Mouse (Mus musculus) retina, postnatal 7 days (tissue): ENCODE data around the gene St14.
"Not testable (repeated sequence)": the region's sequence is repeated elsewhere in the genome, so short reads cannot be mapped to it uniquely, and the experiment has no call there.

Experiments used
- DNase-seq: peaks from one replicate; pipeline ENCODE4 v3.0.0-alpha.2; 2012; ENCODE audit warnings: low read depth, low spot score

Gene St14

DNA sequence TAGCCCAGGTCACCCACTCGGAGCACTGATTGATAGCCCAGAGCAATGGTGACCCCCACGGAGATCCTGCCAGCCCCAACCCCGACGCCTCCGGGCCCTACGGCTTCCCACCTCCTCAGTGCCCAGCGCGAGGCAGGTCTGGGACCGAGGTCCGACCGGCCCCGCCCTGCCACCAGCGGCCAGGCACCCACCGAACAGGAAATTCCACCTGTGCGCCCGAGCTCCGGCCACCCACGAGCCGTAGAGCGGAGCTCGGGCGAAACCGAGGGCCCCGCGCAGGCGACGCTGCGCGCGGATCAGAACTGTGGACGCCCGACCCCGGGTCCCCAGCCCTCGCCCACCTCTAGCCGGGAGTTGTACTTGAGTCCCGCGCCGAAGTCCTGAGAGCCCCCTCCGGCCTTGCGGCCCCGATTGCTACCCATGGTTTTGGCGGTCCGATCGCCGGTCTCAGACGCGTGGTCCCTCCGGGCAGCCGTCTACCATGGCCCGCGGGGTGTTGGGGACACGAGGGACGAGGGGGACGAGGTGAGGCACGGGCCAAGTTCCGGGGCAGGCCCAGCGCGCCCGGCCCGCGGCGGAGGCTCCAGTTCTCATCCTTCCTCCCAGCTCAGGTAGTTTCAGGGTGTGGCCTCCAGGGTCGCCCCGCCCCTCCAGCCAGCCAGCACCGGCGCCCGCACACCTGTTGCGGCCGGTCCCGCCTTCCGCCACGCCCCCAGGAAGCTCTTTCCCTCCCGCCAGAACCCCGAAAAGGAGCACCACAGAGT, at the start of gene St14:
TSS of gene St14 (minus strand) at position 649 of the 764 bp plus-strand sequence.
- DNase-seq: no peak

DNA sequence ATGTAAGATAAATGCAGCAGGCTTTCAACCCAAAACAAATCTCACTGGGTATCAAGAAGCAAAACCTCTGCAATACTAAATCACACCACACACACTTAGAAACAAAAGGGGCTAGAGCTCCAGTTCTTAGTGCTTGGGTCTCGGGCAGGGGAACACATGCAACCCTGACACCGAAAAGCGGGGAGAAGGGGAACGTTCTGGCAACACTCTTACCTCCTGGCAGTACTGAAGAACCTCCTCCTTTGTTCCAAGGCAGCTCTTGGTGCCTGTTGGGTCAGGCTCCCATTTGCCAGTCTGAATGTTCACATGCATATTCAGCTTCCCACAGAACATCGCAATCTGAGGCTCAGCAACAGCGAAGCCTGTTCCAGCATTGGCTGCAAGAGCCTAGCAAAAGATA, 46.0 kb upstream of the St14 start:
- DNase-seq: no peak

DNA sequence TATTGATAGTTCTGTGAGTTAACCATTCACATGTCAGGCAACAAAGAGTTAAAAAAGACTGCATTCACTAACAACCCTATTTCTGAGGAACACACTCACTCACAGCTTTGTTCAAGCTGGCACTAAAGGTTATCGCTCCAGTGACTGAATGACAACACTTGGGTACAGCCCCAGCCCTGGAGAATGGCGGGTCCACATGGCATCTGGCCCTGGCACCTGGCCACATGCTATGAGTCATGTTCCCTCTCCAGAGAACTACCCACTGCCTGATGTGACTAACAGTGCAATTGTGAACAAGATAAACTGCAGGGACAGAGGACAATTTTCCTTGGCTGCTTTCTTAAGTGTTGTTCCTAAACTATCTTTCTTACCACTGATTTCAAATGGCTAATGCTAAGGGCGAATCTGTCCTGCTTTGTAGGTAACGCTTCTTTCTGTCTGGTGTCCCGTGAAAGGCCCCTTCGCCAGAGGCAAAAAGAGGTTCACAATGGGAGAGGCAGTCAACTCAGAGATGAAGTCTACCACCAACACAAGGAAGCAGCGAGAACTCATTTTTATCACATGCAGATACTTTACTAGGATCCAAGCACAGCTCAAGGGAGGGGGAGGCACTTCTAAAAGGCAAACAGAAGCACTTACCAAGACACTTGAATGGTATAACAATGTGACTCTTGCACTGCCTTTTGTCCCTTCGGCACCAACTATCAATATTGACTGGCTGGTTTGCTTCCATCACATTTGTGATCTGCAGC, 44.9 kb upstream of the St14 start:
- DNase-seq: peak; percentile 13

DNA sequence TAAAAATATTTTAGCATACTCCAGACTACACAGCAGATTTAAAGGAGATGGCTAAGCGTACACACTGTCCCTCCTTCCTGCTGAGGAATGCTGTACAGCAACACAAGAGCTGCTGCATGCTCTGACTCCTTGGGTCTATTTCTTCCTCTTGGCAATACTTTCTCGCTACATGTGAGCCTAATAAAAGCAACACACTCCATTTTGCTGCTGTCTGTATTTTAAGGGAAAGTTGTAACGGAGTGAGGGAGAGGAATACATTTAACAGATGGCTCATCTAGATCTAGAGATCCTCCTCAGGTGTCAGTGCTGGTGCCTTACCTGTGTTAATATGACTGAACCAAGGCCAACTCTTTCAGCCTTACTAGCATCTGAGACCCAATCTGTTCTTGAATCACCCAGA, 44.3 kb upstream of the St14 start:
- no peak for DNase-seq

DNA sequence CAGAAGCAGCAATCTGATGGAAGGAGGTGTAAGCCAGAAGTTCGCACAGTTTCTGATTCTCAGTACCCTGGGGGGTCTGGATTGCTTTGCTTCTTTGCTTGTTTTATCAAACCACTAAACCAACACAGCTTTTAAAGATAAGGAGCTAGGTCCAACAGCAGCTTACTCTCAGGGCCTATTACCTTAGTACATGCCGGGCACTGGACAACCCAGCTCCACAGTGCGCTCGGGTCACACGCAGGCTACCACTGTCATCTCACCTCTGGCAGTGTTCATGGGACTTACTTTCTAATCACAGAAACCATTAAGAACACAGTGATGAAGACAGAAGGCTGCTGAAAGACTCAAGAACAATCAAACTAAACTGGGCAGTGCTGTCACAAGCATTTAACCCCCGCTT, 43.7 kb upstream of the St14 start:
- DNase-seq: no peak

DNA sequence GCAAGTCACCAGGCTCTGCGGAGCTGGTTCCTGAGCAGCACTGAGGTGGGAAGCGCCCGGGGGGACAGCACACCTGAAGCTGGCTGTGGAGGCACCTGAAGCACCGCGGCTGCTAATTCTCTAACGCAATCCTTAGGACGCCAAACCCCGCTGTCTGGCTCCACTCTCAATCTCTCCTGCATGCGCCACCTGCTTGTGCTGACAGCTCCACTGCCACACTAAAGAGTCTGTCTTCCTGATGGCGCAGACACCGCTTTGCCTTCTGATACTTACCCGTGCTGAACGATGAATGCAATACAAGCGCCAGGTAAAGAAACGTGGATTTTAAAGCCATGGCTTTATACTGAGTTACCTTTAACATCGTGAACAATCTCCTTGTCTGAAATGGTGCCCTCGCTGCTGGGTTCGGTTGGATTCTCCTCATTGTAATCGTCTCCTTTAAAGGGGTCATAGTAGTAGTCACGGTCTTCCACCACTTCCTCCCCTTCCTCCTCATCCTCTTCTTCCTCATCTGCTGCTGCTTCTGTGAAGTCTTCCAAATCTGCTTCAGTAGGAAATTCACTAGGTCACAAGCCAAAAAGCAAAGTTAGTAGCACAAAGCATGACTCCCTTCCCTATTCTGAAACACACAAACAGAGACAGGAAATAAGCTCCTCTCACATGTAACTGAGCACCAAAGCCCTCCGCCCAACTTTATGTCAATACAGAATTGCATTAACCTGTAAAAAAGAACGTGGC, 36.9 kb upstream of the St14 start:
- DNase-seq: no peak

DNA sequence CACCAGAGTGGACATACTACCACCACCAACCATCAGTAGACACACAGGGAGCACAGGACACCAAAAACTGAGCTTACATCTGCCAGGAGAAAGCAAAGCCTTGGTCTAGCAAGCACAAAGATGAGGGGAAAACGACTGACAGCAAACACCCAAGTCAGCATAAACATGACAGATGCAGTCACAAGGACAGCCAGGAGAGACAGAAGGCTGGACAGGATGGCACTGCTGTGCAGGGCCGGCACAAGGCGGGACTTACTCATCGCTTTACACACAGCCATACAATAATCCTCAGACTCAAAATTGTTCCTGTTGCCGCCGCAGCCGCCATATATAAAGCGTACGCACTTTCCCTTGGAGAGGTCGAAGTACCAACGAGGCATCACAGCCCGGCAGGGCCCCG, 35.7 kb upstream of the St14 start:
- DNase-seq: no peak

DNA sequence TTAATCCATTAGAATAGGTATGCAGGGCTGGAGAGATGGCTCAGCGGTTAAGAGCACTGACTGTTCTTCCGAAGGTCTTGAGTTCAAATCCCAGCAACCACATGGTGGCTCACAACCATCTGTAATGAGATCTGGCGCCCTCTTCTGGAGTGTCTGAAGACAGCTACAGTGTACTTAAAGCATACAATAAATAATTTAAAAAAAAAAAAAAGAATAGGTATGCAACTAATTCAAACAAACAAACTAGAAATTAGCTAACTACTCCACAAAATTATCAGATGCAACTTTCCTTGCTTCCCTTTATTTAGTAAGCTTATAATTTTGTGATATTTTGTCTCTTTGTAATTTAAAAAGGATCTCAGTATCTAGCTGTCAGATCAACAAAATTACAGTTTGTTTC, 33.9 kb upstream of the St14 start:
- not testable (repeated sequence) for DNase-seq

DNA sequence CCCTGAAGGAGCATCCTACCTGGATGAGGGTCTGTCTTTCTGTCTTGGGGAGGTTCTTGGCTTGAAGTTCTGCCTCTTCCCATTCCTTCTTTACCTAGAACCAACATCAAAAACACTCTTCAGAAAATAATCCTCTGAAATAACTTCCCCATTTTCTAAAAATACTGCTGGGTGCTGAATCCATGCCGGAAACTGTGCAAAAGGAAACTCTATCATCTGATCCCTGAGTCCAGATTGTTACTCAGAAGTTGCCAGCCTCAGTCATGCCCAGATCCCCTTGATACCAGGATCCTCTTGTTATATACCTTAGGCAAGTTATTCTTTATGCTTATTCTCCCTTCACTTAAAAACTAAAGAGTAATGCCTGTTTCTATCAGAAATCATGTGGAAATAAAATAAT, 31.7 kb upstream of the St14 start:
- no peak for DNase-seq

DNA sequence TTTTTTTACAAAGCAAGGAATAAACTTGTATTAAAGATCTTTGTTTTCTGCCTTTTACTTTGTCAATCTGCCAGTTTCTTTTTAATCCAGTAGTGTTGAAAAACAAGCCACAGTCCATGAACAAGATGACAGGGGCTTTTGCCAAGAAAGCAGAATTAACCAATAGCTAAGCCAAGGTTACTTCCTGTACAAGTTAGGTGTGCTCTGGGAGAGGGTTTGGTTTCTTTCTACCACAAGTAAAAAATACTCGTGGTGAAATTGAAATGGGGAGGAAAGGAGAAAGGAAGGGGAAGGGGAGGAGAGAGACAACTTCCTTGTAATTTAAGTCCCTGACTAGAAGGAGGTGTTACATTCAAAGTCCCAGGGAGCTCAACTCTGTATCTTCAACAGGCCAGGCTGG, 31.3 kb upstream of the St14 start:
- no peak for DNase-seq

DNA sequence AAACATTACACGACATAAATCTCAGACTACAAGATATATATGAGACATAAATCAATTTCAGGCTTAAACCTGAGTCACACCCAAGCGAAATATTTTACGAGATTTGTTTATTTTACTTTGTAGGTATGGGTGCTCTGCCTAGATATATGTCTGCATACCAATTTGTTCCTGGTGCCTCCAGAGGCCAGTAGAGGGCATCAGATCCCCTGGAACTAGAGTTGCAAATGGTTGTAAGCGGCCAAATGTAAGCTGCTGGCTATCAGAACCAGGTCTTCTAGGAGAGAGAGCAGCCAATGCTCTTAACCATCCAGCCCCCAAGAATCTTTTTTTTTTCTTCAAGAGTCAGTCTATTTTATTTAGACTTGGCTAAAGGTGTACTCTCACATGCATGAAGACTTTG, 28.3 kb upstream of the St14 start:
- peak; percentile 11 for DNase-seq

DNA sequence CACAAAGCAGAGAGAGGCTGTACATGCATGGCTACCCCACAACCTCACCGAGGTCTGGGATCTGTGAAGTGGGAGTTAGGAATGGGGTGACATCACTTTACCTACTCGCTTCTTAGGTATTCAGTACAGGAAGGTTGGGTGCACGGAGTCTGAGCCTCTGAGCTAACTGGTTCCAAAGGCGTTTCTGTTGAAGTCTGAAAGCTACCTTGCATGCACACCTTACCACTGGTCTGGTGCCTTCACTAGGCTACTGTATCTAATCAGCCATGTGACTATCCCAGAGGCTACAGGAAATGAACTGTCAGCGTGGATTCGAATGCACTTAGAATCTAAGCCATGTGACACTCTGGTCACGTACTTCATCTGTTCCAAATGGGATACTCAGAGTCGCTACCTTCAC, 24.9 kb upstream of the St14 start:
- no peak for DNase-seq

DNA sequence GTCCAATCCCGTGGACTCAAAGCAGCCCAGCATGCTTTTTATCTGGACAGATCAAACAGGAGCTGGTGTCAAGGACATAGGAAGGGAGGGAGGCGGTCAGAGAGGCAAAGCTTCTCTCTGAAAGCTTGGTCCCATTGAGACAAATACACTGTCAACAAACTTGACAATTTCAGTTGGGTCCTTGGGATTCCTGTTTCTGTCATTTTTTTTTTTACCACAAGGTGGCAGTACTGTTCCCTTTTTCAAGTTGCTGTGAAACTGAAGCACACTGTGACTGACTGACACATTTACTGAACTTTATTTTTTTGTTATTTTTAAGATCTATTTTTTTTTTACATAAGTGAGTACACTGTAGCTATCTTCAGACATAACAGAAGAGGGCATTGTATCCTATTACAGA, 19.4 kb upstream of the St14 start:
- DNase-seq: peak; percentile 43

DNA sequence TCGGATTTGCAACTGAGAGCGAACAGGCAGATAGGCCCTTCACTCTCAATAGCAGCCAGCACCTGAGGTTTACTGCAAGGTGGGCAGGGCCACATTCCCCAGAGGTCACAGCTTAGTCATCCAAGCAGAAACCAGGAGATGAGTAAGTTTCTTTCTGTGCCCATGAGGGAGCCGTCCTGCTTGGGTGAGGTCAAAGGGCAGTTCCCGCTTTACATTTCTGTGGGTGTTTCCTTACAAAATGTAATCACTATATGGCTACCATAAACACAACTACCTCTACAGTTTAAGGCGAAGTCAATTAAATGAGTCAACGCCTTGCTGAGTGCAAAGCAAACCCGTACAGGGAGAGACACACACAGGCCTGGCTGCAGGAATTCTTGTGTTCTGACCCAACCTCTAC, 16.5 kb upstream of the St14 start:
- no peak for DNase-seq

DNA sequence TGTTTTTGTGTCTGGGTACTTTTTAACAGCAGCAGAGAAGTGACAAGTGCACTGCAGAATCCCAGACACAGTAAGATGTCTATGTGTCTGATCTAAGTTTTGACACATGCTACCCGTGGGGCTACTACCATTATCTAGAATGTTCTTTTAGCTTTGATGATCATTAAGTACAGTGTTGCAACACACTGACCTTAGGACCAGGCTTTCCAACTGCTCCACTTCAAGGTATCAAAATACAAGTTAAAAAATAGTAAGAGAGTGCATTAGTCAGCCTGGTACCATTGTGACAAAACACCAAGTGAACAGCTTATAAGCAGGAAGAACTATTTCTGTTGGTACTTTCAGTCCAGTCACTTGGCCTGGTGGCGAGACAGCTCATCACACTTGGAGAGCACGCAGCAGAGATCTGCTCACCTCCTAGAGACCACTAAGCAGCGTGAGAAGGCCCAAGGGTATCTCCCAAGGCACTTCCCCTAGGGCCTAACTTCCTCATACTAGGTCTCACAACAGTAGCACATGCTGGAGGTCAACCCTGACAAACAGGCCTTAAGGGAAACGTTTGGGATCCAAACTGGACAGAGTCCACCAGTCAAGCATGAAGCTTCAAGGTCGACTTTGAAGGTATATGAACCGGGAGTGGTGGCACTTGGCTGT, 13.7 kb upstream of the St14 start:
- no peak for DNase-seq

DNA sequence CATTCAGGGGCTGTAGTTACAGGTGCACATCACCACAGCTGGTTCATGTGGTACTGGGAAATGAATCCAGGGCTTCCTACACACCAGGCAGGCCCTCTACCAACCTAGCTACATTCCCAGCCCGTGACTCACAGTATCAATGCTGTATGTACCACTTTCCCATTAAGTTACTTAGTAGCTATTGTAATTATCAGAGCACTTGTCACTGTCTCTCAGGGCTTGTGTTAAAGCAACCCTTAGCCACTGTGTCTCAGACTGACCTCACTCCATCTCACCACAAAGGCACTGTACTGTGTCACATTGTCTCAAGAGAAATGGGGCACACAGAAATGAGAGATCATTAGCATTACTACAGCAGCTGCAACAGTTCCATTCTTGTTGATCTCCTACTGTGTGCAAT, 11.3 kb upstream of the St14 start:
- no peak for DNase-seq

DNA sequence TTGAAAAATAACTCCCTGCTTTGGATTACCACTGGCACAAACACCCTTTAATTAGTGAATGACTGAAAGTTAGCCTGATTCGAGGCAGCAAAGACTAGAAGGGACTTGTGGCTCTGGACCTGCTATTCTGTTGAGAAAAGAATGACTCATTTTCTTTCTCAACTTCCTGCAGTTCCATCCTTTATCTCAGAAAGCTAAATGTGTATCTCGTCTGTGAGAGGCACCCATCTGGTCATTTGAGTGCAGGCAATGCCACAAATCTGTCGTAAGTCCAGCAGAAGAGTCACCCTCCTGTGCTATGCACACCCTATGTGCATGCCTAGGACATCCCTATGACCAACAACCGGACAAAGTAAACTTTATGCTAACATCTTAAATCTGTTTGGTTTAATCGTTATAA, 1.5 kb upstream of the St14 start:
- no peak for DNase-seq

DNA sequence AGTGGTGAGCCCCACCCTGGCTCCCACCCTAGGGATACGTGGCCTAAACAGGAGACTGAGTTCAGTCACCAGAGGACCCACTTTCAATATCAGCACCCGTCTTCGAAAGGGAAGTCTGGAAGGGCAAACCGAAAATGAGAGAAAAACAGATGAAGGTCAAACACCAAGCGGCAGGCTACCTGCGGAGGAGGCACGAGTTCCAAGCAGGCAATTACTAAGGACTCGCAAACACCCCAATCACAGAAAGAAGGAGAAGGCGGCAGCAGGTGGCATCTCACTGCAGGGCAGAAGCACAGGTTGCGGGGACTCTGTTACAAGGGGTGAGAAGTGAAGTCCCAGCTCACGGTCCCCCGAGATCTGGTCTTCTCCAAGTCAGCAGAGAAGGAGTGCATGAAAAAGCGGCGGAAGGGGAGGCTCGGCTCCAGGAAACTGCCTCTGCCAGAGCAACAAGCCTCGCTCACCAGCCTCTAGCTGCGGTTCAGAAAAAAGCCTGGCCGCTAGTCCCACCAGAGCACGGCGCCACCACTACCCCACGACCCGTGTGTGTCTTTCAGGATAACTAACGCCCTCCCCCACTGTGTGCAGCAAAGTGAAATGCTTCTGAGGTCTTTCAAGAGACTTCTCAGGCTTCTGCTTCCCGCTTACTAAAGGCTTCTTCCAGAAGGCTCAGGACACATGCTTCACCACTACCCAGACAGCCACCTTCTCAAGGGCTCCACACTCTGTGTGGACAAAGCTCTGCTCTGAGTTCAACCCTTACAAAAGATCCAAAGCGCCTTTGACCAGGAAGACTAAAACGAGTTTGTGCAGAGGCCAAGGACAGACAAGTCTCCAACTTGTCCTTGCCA, 1.1 kb downstream of the St14 start:
- DNase-seq: no peak

DNA sequence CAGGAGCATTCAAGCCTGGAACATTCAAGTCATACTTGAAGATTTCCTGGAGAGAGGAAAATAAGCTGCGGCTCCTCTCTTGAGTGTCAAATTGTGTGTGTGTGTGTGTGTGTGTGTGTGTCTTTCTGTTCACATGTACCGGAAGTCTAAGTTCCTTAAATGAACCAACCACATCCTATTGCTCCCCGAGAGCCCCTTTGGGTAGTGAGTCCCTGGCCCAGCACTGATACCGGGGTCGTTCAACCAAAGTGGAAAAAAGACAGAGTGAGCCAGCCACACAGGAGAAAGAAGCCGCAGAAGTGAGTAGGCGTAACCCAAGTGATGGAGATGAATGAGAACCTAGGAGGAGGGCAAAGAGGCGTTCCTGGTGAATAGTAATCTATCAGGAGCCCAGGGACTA, 1.7 kb downstream of the St14 start:
- DNase-seq: no peak

DNA sequence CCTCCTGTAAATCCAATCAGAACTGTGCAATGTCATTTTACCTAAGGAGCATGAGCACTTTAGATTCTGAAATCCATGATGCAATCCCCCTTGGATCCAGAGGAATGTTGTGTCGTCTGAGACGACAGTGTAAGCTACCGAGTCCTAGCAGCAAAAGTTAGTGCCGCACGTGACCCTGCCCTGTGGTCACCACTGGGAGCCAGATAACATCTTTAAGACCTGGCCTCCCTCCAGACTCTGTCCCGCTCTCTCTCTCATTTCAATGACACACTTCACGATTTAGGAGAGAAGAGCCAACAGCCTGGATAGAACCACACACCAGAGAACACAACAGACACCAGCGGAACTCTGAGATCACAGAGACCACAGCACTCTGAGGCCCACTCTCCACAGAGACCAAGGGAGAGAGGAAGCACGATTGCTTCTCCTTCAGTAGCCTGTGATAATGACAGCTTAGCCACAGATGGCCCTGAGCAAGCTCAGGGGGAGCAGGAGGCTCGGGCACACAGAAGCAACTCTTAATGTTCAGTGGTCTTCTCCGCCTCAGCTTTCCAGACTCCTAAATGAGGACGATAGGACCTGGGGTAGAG, 3.7 kb downstream of the St14 start:
- DNase-seq: no peak

DNA sequence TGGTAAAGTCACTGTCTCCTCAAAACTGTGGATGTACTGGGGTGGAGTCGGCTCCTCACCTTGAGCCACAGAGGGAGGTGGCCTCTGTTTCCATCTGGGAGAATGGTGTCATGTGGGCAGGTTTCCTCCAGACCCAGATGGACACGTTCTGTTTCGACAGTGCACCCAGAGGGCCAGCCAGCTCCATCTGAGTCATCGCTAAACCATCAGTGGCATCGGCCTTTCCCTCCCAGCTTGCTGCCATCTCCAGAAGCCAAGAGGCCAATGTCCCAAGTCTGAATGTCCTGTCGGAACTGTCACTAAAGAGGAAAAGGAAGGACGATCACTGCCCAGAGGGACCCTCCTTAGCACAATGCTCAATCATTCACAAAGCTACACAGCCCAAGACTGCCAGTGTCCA, 5.6 kb downstream of the St14 start:
- DNase-seq: no peak
